Mouse (Mus musculus) layer of hippocampus, adult 9-10 months (tissue): ENCODE results near the gene Gm44973.
A peak's percentile ranks its signal among the peaks of the same experiment; 100 is the strongest.
"Not testable (repeated sequence)": the region's sequence is repeated elsewhere in the genome, so short reads cannot be mapped to it uniquely, and the experiment has no call there.

Experiments used
- DNase-seq: peaks from one replicate; pipeline ENCODE4 v3.0.0; 2022; ENCODE audit warnings: low spot score

Gene Gm44973

DNA sequence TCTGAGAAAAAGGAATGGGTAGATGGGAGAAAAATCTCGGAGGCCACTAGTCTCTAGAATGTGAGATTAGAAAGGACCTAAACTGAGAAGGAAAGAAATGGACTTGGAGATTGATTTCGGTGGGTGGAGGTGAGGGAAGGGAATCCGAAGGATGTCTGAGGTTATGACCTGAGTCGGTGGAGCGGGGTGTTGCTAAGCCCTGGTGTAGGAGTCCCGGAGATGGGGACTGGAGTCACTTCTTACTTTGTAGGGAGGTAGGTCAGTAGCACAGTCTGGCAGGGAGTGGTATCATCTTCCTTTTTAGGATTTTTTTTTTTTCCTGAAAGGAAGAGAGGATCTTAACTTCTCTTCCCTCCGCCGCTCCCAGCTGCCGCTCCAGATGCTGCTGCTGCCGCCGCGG lies 37.1 kb downstream of the Gm44973 start:
- no peak for DNase-seq

DNA sequence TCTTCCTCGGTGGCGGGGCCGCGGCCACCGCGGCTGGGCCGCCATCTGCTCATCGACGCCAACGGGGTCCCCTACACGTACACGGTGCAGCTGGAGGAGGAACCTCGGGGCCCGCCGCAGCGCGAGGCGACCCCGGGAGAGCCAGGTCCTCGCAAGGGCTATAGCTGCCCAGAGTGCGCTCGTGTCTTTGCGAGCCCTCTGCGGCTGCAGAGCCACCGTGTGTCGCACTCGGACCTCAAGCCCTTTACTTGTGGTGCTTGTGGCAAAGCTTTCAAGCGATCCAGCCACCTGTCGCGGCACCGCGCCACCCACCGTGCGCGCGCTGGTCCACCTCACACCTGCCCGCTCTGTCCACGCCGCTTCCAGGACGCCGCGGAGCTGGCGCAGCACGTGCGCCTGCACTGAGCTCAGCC lies 37.6 kb downstream of the Gm44973 start:
- no peak for DNase-seq

DNA sequence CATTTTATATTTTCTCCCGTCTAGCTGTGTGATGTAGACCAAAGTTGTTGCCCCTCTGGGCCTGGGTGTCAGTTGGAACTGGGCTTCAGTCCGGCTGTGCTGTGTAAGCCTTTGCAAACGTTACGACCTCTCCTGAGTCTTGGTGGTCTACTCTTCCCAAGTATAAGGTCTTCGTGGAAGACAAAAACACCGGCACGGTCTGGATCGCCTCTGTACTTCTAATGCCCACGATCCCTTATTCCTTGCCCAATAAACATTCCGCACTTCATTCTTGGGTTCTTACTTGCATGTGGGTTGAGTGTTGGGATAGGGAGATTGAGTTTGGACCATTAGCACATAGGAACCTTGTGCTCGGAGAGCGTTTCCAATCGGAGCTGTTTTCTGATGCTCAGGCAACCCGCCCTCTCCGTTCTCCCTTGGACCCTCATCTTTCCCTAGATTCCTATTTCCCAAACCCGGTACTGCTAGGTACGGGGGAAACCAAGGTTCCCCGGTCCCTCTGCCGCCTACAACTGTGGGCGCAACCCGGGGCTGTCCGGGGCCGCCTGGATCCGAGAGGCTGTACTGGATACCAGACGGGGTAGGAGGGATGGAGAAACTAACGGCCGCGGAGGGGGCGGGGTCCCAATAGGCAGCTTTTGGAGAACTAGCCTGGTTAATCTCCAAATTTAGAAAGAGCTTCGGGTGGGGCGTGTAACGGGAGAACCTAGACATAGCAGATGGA lies 38.3 kb downstream of the Gm44973 start:
- DNase-seq: no peak

DNA sequence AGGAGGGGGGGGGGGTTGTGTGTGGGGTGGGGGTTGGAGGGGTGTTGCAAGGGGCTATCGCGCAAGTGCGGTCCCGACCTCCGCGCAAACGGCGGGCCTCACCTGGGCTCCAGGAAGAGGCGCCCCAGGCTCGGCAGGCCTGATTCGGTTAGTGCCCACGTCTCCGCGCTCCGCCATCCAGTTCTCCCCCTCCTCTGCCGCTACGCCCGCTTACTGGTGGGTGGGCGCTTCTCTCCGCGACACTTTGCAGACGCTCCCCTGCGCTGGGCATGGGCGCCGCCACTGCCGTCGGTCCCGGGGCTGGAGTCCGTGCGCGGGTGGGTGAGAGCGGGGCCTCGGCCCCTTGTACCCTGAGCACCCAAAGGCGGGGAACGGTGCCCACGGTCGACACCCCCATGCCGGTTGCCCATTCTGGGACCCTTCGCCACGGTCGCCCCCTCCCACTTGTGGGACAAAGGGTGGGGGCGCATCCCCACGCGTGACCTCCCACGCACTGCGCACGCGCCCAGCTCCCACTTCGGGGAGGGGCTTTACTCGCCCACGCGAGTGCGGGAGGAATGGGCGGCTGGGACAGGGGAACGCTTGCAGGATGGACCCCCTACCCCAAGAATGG lies 41.5 kb downstream of the Gm44973 start:
- no peak for DNase-seq

DNA sequence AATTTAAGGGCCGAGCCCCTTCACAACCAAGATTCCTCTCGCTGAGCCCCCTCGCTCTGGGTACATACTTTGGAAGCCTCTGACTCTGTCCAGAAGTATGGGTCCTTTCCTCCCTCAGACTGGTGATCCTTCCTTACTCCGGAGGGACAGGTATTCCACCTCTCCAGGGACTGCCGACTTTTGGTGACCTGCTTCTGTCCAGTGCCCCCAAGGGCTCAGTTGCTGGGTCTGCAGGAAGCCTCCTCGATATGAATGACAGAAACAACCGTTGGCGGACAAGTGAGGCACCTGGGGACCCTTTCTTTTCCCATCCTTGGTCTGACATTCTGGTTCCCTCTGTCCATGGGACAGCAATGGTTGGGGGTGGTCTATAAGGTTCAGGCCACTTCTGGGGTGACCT lies 42.1 kb downstream of the Gm44973 start:
- DNase-seq: no peak

DNA sequence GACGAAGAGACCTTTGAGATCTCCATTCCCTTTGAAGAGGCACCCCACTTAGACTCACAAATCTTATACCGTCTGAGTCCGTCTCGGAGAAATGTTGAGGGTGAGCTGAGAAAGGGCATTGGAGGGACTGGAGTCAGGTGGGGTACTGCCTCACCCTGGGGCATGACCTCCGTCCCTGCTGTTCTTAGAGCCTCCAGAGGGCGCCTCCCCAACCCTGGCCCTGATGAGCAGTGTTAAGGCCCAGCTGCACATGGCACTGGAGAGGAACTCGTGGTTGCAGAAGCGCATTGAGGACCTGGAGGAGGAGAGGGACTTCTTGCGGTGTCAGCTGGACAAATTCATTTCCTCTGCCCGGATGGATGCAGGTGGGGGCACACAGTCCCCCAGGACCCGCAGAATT lies 42.5 kb downstream of the Gm44973 start:
- no peak for DNase-seq

DNA sequence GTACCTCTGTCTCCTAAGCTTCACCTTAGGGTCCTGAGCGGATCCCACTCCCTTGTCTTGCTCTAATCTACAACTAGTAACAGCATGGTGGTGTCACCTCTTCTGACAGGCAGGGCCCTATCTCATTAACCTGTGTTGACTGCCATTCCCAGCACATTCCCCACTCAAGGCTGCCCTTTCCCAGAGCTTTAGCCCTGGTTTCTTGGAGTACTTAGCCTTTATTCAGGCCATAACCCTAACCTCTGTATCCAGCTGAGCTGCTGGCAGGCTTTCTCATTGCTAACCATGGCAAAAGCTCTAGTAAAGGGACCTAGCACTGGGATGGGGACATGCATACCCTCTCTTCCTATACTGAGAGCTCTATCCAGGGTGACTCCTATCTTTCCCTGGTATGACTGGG lies 43.3 kb downstream of the Gm44973 start:
- DNase-seq: no peak

DNA sequence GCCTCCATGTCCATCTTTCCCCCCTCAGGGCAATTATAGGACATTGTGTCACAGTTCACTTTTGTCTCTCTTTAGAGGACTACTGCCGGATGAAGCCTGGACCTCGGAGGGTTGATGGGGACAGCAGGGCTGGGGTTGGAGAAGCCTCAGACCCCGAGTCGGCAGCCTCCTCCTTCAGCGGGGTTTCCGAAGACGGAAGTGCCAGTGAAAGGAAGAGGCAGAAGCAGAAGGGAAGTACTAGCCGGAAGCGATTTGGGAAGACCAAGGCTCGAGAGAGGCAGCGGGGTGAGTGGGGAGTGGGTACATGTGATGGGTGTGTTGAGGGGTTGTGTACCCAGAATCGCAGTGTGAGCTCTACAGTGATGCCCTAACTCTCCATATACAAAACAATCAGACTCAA lies 44.1 kb downstream of the Gm44973 start:
- DNase-seq: no peak

DNA sequence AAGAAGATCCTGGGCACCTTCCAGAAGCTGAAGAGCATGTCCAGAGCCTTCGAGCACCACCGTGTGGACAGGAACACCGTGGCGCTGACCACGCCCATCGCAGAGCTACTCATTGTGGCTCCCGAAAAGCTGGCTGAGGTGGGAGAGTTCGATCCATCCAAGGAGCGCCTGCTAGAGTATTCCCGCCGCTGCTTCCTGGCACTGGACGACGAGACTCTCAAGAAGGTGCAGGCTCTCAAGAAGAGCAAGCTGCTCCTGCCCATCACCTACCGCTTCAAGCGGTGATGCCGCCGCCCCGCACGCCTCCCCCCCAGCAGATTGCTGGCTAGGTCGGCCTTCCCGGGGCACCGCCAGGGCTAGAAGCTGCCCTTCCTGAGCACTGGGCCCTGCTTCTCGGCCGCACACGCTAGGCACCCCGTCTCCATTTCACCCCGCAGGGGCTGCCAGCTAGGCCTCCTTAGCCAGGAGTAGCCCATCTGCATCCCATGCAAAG lies 45.0 kb downstream of the Gm44973 start:
- no peak for DNase-seq

DNA sequence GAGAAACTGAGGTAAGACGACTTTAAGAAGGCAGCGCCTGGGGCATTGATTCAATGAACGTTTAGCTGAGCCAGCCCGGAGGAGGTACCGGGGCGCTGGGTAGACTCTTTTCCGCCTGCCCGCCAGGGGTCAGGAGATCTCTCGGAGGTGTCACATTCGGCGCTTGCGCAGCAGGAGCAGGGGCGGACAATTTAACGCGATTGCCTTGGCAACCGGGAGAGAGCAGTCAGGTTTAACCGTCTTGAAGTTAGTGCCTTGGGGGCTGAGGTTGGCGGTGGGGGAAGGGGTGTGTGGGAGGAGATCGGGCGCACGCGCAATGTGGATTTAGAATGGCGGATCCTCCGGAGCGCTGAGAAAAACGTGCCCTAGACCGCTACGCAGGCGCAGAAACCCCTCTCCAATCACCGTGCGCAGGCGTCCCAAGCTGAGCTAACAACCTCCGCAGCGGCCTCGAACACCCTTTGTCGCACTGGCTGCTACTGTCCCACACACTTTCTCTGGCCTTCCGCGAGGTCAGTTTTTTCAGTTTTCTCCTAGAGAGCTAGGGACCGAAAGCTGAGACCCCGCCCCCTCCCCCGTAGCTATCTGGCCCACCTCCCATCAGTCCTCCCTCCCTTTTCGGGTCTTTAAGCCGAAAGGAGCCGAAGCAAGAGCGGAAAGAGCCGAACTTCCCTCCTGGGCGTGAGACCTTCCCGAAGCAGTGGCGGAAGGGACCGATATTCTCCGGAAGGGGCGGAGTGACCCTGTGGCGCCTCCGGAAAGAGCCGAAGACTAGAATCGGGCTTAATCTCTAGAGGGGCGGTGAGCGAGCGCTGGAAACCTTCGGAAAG lies 45.9 kb downstream of the Gm44973 start:
- peak; percentile 98 for DNase-seq

DNA sequence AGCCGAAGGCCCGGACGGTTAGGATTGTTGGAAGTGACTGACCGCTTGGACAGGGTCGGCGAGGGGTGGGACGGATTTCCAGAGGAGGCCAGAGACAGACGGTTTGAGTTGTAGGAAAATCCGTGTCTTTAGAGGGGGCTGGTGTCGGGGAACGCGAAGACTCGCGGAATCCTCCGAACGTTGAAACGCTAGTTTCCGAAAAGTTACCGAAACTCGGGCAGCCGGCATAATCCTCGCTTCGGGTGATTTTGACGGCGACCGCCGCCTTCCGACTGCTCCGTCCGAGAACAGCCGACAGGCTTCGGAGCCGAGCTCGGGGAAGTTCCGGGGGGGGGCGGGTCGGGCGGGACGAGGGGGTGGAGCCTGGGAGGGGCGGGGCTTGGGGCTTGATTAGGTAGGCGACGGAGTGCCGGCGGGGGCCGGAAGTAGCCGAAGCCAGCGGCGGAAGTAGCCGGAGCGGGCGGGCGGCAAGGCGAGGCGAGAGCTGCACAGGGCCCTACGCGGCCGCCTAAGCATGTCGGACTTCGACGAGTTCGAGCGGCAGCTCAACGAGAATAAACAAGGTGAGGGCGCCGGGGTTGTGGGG lies 46.6 kb downstream of the Gm44973 start, which contains the start of gene U2af2:
Gene U2af2 (plus strand): TSS at position 370 of the 586 bp plus-strand sequence.
- no peak for DNase-seq

DNA sequence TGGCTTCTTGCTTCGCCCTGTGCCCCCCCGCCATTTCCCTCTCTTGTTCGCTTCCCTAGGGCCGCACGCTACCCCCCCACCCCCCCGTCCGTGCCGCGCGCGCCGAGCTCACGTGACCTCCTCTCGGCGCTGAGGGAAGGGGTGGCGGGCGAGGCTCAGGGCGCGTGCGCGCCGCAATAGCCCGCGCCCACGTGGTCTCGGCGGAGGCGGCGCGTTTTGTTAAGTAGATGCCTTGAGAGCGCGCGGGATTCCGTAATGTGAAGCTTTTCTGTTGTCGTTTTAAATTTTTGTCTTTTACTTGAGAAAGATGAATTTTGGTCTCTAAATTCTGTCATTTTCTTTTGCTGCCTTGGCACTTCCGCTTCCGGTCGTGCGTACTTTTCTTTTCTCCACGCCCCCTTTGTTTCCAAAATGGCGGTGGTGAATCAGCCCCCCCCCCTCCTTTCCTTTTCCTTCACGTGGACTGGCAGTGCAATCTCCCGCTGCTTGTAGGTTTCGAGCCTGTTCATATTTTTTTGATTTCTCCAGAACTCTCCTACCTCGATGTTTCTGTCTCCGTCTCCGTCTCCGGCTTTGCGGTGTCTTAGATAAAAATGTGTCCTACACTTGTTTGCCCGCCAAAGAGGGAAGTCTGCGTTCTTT lies 47.2 kb downstream of the Gm44973 start:
- DNase-seq: no peak

DNA sequence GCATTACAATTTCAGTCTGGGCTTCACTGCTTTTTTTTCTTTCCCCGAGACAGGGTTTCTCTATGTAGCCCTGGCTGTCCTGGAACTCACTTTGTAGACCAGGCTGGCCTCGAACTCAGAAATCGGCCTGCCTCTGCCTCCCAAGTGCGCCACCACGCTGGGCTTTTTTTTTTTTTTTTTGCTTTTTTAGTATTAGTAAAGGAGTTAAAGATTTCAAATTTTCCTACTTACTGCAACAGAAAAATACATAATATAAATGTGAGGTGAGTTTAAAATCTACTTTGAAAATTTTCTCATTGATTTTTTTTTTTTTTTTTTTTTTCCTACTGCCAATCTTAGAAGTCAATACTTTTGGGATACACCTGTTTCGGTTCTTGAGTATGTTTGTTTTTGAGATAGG lies 49.6 kb downstream of the Gm44973 start:
- DNase-seq: no peak

DNA sequence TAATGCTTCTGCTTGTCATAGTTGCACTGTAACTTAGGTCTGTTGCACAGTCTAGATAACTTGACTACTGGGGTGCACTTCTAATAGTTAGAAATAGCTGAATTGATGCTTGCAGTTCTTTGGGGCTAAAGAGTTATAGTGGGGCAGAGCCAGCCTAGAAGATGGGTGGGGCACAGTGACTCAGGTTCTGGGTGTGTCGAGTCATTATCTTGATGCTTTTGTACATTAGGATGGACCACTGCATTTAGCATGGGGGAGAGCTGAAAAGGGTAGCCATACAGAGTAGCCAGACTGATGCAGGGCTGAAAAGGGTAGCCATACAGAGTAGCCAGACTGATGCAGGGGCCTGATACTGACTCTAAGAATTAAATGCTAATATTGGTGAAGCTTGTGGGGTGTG lies 58.3 kb downstream of the Gm44973 start:
- no peak for DNase-seq

DNA sequence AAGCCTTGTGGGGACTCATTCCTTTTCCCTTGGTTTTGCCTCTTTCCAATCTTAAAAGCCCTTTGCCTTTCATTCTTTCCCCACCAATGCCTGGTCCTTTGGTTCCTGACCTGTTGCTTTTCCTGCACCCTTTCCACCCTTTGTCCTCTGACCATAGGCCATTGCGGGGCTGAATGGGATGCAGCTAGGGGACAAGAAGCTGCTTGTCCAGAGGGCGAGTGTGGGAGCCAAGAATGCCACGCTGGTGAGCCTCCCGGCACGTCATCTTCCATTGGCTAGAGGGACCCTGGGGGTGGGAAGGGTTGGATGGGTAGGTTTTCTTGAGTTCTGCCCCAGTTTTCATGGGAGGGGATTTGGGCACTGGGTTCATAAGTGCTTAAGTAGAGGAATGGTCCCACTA lies 59.7 kb downstream of the Gm44973 start:
- DNase-seq: no peak

DNA sequence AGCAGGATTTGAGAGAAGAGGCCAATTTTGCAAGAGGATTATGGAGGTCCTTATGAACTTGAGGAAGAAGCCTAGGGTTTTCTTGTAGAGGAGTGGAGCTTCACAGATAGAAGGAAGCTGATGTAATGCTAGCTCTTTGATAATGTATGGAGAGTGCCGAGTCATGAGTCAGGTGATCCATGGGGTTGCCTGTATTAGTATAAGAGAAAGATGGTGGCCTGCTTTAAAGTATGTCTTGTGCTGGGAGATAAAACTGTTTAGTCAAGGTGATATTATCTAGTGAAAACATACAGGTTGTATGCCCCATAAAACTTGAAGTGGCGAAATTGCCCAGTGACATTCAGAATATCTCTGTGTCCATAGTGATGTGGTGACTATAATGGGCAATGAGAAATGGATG lies 61.6 kb downstream of the Gm44973 start:
- DNase-seq: no peak

DNA sequence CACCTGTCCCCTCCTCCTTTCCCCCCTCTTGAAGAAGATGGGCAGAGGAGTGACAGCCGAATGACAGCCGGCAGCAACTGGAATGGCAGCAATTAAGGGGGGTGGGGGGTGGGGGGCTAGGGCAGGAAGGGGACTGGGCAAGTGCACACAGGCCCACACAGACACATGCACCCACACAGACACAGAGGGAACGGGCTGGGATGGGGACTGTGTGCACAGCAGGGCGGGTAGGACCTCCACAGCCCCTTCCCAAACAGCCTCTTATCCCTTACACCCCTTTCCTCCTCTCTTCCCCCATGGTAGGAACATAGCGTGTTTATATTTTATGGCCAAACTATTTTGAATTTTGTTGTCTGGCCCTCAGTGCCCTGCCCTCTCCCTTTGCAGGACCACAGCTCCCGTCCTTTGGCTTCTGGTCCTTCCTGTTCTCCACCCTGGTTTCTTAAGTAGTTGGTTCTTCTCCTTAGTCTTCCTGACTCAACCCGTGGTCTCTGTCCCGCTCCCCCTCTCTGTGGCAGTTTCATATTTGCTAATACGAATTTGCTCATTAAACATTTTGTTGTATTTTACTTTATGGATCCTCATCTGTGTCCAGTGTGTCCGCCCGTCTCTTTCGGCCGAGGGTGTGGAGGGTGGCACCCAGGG lies 64.2 kb downstream of the Gm44973 start:
- not testable (repeated sequence) for DNase-seq

DNA sequence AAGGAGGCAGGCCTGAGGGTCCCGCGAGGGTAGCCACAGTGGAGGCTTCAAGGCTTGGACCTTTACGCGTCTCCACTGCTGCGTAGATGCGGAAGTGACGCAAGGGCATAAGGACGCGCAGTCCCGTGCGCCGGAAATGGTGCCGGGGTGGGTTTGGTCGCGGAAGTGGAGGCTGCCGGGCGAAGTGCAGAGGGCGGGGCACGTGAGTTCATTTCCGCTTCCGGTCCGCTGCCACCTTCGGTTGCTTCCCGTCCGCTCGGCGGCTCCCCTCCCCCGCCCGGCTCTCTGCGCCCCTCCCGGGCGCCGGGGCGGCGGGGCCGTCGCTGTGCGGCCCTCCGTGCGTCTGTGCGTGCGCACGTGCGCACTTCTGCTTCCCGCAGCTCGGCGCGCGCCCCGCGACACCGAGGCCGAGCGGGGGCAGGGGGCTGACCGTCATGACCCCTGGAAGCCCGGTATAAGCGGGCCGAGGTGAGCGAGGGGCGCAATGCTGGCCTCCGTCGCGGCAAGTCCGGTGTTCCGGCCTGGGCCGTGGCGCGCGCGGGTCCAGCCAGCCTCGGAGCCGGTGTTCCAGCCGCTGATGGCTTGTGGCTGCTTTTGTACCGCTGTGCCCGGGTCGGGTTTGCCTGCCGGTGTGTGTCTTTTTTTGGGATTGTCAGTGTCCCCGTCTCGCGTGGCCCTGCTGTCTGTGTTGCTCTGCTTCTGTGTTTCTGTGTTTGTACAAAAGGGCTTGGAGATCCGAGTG lies 64.9 kb downstream of the Gm44973 start, which contains the start of gene Epn1:
Gene Epn1 (plus strand): TSS at position 226 of the 742 bp plus-strand sequence.
- DNase-seq: peak; percentile 83

DNA sequence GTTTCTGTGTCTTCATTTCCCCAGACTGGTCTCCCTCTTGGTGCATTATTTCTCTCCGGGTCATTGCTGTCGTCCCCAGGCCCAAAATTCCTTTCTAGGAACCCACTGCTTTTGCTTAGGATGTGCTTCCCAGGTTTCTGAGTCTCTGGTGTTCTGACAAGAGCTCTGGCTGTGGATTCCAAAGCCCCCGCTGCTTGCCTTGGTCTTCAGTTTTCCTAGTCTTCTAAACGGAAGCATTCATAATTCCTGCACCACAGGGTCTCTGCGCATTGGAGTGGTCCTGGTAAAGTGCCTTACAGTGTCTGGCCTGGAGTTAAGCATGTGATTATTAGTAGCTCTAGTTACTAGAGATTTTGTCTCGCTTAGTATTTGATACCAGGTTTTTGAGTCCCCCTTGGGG lies 65.5 kb downstream of the Gm44973 start:
- DNase-seq: no peak

DNA sequence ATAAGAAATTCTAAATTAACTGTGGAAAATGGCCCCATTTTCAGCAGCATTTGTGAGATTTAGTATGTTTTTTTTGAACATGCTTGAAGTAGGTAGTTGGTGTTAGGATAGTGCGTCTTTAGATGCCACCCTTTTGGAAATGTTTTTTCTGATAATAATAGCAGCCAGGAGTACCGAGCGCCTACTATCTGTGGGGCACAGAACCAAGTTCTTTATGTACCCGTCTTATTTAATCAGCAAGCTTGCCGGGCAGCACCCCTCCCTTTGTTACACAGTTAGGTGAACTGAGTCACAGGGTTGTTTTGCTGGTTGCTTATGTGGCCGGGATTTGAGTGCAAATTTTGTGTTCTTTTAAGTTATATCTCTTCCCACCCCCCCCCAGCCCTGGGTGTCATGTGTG lies 65.9 kb downstream of the Gm44973 start:
- DNase-seq: no peak

DNA sequence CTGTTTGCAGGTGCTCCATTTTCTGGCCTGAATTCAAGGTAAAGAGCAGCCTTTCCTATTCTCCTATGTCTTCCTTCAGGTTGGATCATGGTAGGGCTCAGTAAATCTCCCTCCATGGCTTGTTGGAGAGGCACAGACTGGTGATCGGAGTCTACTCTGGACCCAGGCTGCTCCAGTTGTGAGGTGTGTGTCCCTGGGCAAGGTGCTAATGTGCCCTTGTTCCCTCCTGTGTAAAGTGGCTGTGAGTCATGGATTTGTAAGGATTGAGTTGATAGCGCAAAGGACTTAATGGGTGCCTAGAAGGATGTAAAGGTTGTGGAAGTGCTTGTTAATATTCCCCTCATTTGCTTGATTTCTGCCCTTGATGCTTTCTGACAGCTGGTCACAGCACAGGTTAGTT lies 66.6 kb downstream of the Gm44973 start:
- DNase-seq: no peak
